24 mouse cellular contexts compared by ENCODE assay signal in genomic region chr6:122553606-122554005, GRCm38 (mm10). TPM values are rescaled to one million over a fixed set of nuclear protein-coding genes. Genes with fewer than 3 reads are reported as not detected.
A peak's percentile ranks its signal among the peaks of the same experiment; 100 is the strongest.
DNase-seq lines count a peak whose midpoint lies in the region; ATAC-seq and TF ChIP-seq lines count a peak whose summit lies in the region.
"Had no signal": no experiment of that assay in that cellular context is flagged by ENCODE, and none has a peak within 500 bp of the region (broad histone marks: within the 10 kb centered on the region; RNA-seq: fewer than 3 reads in every experiment).

Aicda (plus strand) TSS chr6:122553801.

- H3K36me3 ChIP-seq in forebrain, embryonic 16.5 days (ENCODE audit: control insufficient read depth, insufficient read depth) = no peaks in the 10 kb centered on the region
- H3K36me3 ChIP-seq in forebrain, embryonic 10.5 days (replicated peaks) = no peaks in the 10 kb centered on the region
- H3K36me3 ChIP-seq in neural tube, embryonic 14.5 days (ENCODE audit: control insufficient read depth, insufficient read depth, low read length) = no peaks in the 10 kb centered on the region
- no peaks in the 10 kb centered on the region for H3K36me3 ChIP-seq in neural tube, embryonic 15.5 days
- peaks cover 0 to 6% of the 10 kb centered on the region in 2 experiments for H3K36me3 ChIP-seq in CH12.LX (replicated peaks in 1 of 2; ENCODE audit: control insufficient read depth in 1 of 2, insufficient read depth in 1 of 2, low read length in 1 of 2)
- H3K36me3 ChIP-seq: embryonic facial prominence, embryonic 10.5 days; embryonic facial prominence, embryonic 12.5 days had no signal

- WGBS in forebrain, embryonic 16.5 days = 61% methylated on average over 9 of the region's 9 CpGs
- 60% methylated on average over 9 of the region's 9 CpGs for WGBS in forebrain, embryonic 10.5 days
- 58% methylated on average over 9 of the region's 9 CpGs for WGBS in neural tube, embryonic 14.5 days
- WGBS in neural tube, embryonic 15.5 days = 64% methylated on average over 9 of the region's 9 CpGs

- H3K79me2 ChIP-seq in CH12.LX (replicated peaks; ENCODE audit: control insufficient read depth, extremely low read depth, insufficient read depth, poor library complexity, severe bottlenecking) = no peaks in the 10 kb centered on the region

- TF ChIP-seq POLR2A in CH12.LX (IDR thresholded peaks at IDR 0.05; ENCODE audit: low read depth, low read length) = peak; percentile 51

- no peak for DNase-seq in forebrain, embryonic 10.5 days (ENCODE audit: extremely low spot score, low spot score)
- DNase-seq in CH12.LX (ENCODE audit: extremely low read depth) = peak; percentile 75
- DNase-seq in spleen, postnatal 14 days (ENCODE audit: low spot score in 2 of 2) = no peak
- no peak for DNase-seq in cerebellum, postnatal 36 days
- DNase-seq: adrenal gland, adult 2 months; adrenal gland, postnatal 10 days; adrenal gland, postnatal 25 days; B cell, adult 2 months; cerebellum, adult 11 months; cerebellum, adult 18-20 months; cerebellum, adult 8-10 months; cerebellum, adult 9-11 months; cerebellum, postnatal 14 days; forebrain, postnatal 0 days had no signal

- 0 out of 2 replicates have a peak within 1 kb of the TSS, but pooled peaks have one; percentile 15 for H3K27ac ChIP-seq in forebrain, embryonic 16.5 days (ENCODE audit: low read length)
- H3K27ac ChIP-seq in forebrain, embryonic 10.5 days = no peak within 1 kb of the TSS
- no peak within 1 kb of the TSS for H3K27ac ChIP-seq in neural tube, embryonic 14.5 days (ENCODE audit: low read depth, low read length)
- H3K27ac ChIP-seq in neural tube, embryonic 15.5 days (replicated peaks) = no peak within 1 kb of the TSS
- H3K27ac ChIP-seq in CH12.LX (ENCODE audit: insufficient read depth, low read depth) = 0 out of 2 replicates have a peak within 1 kb of the TSS, but pooled peaks have one; percentile 9
- H3K27ac ChIP-seq: embryonic facial prominence, embryonic 10.5 days; embryonic facial prominence, embryonic 12.5 days; forebrain, embryonic 13.5 days had no signal

- TF ChIP-seq RAD21 in CH12.LX (IDR thresholded peaks at IDR 0.05; ENCODE audit: low read depth, low read length) = no peak

- H3K9me3 ChIP-seq in forebrain, embryonic 16.5 days (ENCODE audit: control insufficient read depth, low read length) = no peaks in the 10 kb centered on the region
- no peaks in the 10 kb centered on the region for H3K9me3 ChIP-seq in forebrain, embryonic 10.5 days
- H3K9me3 ChIP-seq in neural tube, embryonic 14.5 days (ENCODE audit: control insufficient read depth, low read length) = no peaks in the 10 kb centered on the region
- H3K9me3 ChIP-seq in neural tube, embryonic 15.5 days (replicated peaks) = no peaks in the 10 kb centered on the region
- peaks cover 2% of the 10 kb centered on the region for H3K9me3 ChIP-seq in CH12.LX (replicated peaks; ENCODE audit: low read length)
- H3K9me3 ChIP-seq: embryonic facial prominence, embryonic 10.5 days; embryonic facial prominence, embryonic 12.5 days; forebrain, embryonic 13.5 days had no signal

- H3K4me2 ChIP-seq in forebrain, embryonic 16.5 days (ENCODE audit: low read length) = no peak within 1 kb of the TSS
- H3K4me2 ChIP-seq in neural tube, embryonic 14.5 days (ENCODE audit: low read depth, low read length) = no peak within 1 kb of the TSS
- no peak within 1 kb of the TSS for H3K4me2 ChIP-seq in neural tube, embryonic 15.5 days
- H3K4me2 ChIP-seq in CH12.LX (ENCODE audit: insufficient read depth, low read depth, poor library complexity, severe bottlenecking) = peak within 1 kb of the TSS; percentile 83
- H3K4me2 ChIP-seq: embryonic facial prominence, embryonic 12.5 days; forebrain, embryonic 13.5 days had no signal

- no peak for ATAC-seq in forebrain, embryonic 16.5 days
- ATAC-seq in neural tube, embryonic 14.5 days (ENCODE audit: low read depth) = 0 out of 2 replicates have a peak, but pooled peaks have one; percentile 16
- no peak for ATAC-seq in neural tube, embryonic 15.5 days (ENCODE audit: low FRiP score)
- ATAC-seq: CD4-positive, CD25-positive, alpha-beta regulatory T cell, adult 4 months; forebrain, embryonic 13.5 days had no signal

- TF ChIP-seq CTCF in CH12.LX (conservative IDR thresholded peaks at IDR 0.05 in 1 of 2, IDR thresholded peaks at IDR 0.05 in 1 of 2; ENCODE audit: low read depth in 2 of 2, low read length in 2 of 2) = no peak

- H3K27me3 ChIP-seq in forebrain, embryonic 16.5 days (replicated peaks; ENCODE audit: control insufficient read depth, insufficient read depth, low read length) = no peaks in the 10 kb centered on the region
- peaks cover 13% of the 10 kb centered on the region for H3K27me3 ChIP-seq in forebrain, embryonic 10.5 days (ENCODE audit: poor library complexity, severe bottlenecking)
- H3K27me3 ChIP-seq in neural tube, embryonic 14.5 days (ENCODE audit: control insufficient read depth, insufficient read depth, low read length) = no peaks in the 10 kb centered on the region
- no peaks in the 10 kb centered on the region for H3K27me3 ChIP-seq in neural tube, embryonic 15.5 days (replicated peaks)
- no peaks in the 10 kb centered on the region for H3K27me3 ChIP-seq in CH12.LX (replicated peaks)
- H3K27me3 ChIP-seq: embryonic facial prominence, embryonic 12.5 days had no signal

- no peak within 1 kb of the TSS for H3K4me3 ChIP-seq in forebrain, embryonic 16.5 days (replicated peaks; ENCODE audit: low read length)
- H3K4me3 ChIP-seq in forebrain, embryonic 10.5 days = no peak within 1 kb of the TSS
- H3K4me3 ChIP-seq in neural tube, embryonic 14.5 days (ENCODE audit: low read depth, low read length) = no peak within 1 kb of the TSS
- no peak within 1 kb of the TSS for H3K4me3 ChIP-seq in neural tube, embryonic 15.5 days (replicated peaks)
- H3K4me3 ChIP-seq in CH12.LX (replicated peaks in 1 of 3; ENCODE audit: low read depth in 2 of 3, low read length in 2 of 3, poor library complexity in 1 of 3) = peak within 1 kb of the TSS; percentile 13 to 76 (median 63)
- H3K4me3 ChIP-seq: embryonic facial prominence, embryonic 10.5 days; embryonic facial prominence, embryonic 12.5 days; forebrain, embryonic 13.5 days had no signal

- dilution Hi-C loops in CH12.LX (cut with MboI; ENCODE audit: extremely low pct_ligation_motif_present, extremely low pct_unique_long_range_greater_than_20kb, low sequenced_read_pairs) = no loop called here

- no peak for TF ChIP-seq EP300 in CH12.LX (IDR thresholded peaks at IDR 0.05; ENCODE audit: low read length)

- H3K9ac ChIP-seq in forebrain, embryonic 16.5 days (replicated peaks; ENCODE audit: low read depth, low read length) = no peak within 1 kb of the TSS
- no peak within 1 kb of the TSS for H3K9ac ChIP-seq in neural tube, embryonic 14.5 days (replicated peaks; ENCODE audit: low read depth, low read length)
- no peak within 1 kb of the TSS for H3K9ac ChIP-seq in neural tube, embryonic 15.5 days (replicated peaks)
- H3K9ac ChIP-seq in CH12.LX (ENCODE audit: insufficient read depth, low read depth) = peak within 1 kb of the TSS; percentile 27; the same call in 1 of the 2 replicates
- H3K9ac ChIP-seq: embryonic facial prominence, embryonic 12.5 days; forebrain, embryonic 13.5 days; forebrain, postnatal 0 days had no signal

- in situ Hi-C loops in CH12.LX (cut with MboI; ENCODE audit: low pct_ligation_motif_present, low pct_unique_long_range_greater_than_20kb, low sequenced_read_pairs) = no loop called here

- peaks cover 4% of the 10 kb centered on the region for H3K4me1 ChIP-seq in forebrain, embryonic 16.5 days (replicated peaks; ENCODE audit: control insufficient read depth, insufficient read depth, low read length)
- H3K4me1 ChIP-seq in forebrain, embryonic 10.5 days = no peaks in the 10 kb centered on the region
- no peaks in the 10 kb centered on the region for H3K4me1 ChIP-seq in neural tube, embryonic 14.5 days (ENCODE audit: control insufficient read depth, insufficient read depth, low read length)
- H3K4me1 ChIP-seq in neural tube, embryonic 15.5 days = peaks cover 3% of the 10 kb centered on the region
- H3K4me1 ChIP-seq in CH12.LX (ENCODE audit: control insufficient read depth in 1 of 2, insufficient read depth in 2 of 2) = peaks cover 12 to 39% of the 10 kb centered on the region in 2 experiments
- H3K4me1 ChIP-seq: embryonic facial prominence, embryonic 10.5 days; embryonic facial prominence, embryonic 12.5 days; forebrain, embryonic 13.5 days had no signal

TF ChIP-seq in CH12.LX, 34 proteins besides CTCF, POLR2A, EP300 and RAD21:
- TF ChIP-seq BHLHE40 (IDR thresholded peaks at IDR 0.05; ENCODE audit: low read depth, low read length) = no peak
- TF ChIP-seq USF2 (conservative IDR thresholded peaks at IDR 0.05; ENCODE audit: low read depth, low read length) = no peak
- no peak for TF ChIP-seq ZMIZ1 (IDR thresholded peaks at IDR 0.05; ENCODE audit: low read depth, low read length)
- TF ChIP-seq TCF12 (IDR thresholded peaks at IDR 0.05; ENCODE audit: low read depth, low read length) = 0 out of 2 replicates have a peak, but pooled peaks have one; percentile 22
- TF ChIP-seq NELFE (IDR thresholded peaks at IDR 0.05; ENCODE audit: low read depth, low read length) = peak; percentile 48; the same call in 1 of the 2 replicates
- TF ChIP-seq SMC3 (IDR thresholded peaks at IDR 0.05; ENCODE audit: low read depth, low read length) = no peak
- TF ChIP-seq TBP (conservative IDR thresholded peaks at IDR 0.05; ENCODE audit: low read depth, low read length) = peak; percentile 73
- no peak for TF ChIP-seq HCFC1 (IDR thresholded peaks at IDR 0.05; ENCODE audit: low read depth, low read length)
- no peak for TF ChIP-seq ZKSCAN1 (IDR thresholded peaks at IDR 0.05; ENCODE audit: borderline replicate concordance, low read depth, low read length)

RNA-seq across cellular contexts. Expression of gene Aicda, which starts in this region (rescaled TPM):
- polyA plus RNA-seq in forebrain, embryonic 16.5 days (2015; fragmentation: Nextera tagmentation; extraction: Ambion mirVana) = 0.20 and 0.30 TPM in 2 replicates
- not detected in 2 replicates for polyA plus RNA-seq in forebrain, embryonic 10.5 days (2016; fragmentation: Nextera tagmentation; extraction: Ambion mirVana)
- 0.99 and 1.1 TPM in 2 replicates for polyA plus RNA-seq in neural tube, embryonic 14.5 days (2014; fragmentation: Nextera tagmentation; extraction: Ambion mirVana)
- polyA plus RNA-seq in neural tube, embryonic 15.5 days (2015; fragmentation: Nextera tagmentation; extraction: Ambion mirVana) = 0.51 and 0.54 TPM in 2 replicates
- total RNA-seq in CH12.LX (2012; rRNA removed) (5.4 and 6.4 TPM in 2 replicates), CH12.LX (2014; rRNA removed) (41.1 TPM in 2 replicates)
- polyA plus RNA-seq in CH12.LX (2012; ENCODE audit: insufficient read length, low read depth) = 33.3 and 36.6 TPM in 2 replicates
- total RNA-seq: adrenal gland, adult 2 months; adrenal gland, postnatal 10 days; adrenal gland, postnatal 25 days; adrenal gland, postnatal 4 days; MEL had no signal
- polyA plus RNA-seq: adrenal gland, adult 2 months; cortical plate, adult 2 months; embryonic facial prominence, embryonic 12.5 days had no signal

Comparison
In these comparisons a context has a peak if more than half of its experiments do, and no peak if none do; other contexts are left out.
1. RNA of gene Aicda (polyA plus RNA-seq): 33.3 to 36.6 TPM in CH12.LX; 0.99 to 1.1 TPM in neural tube, embryonic 14.5 days, 0.51 to 0.54 TPM in neural tube, embryonic 15.5 days, 0.20 to 0.30 TPM in forebrain, embryonic 16.5 days and not detected in forebrain, embryonic 10.5 days; every median in the first group is over 10 times any median in the second.
2. H3K27ac ChIP-seq: peak in forebrain, embryonic 16.5 days (single experiment) and CH12.LX (single experiment); none in forebrain, embryonic 10.5 days (single experiment), neural tube, embryonic 14.5 days (single experiment) and neural tube, embryonic 15.5 days (single experiment).
3. H3K4me3 ChIP-seq: peak in CH12.LX (3 of 3); none in forebrain, embryonic 16.5 days (single experiment), forebrain, embryonic 10.5 days (single experiment), neural tube, embryonic 14.5 days (single experiment) and neural tube, embryonic 15.5 days (single experiment).